Mouse (Mus musculus) CD4-positive, CD25-positive, alpha-beta regulatory T cell, adult 2 months (primary cell): ENCODE data around the gene Csnk2a1.

Experiments
- DNase-seq: peaks from one replicate; pipeline ENCODE4 v3.0.0-alpha.2; 2012; ENCODE audit warnings: low read depth, low spot score

The Csnk2a1 gene

GRCm38 (mm10) chr2:152324842-152325241 lies 98.2 kb downstream of the Csnk2a1 start:
- DNase-seq = no peak

- no peak for DNase-seq
Observed at GRCm38 (mm10) chr2:152326157-152326556, 99.5 kb downstream of the Csnk2a1 start.

GRCm38 (mm10) chr2:152326654-152327053 lies 100.0 kb downstream of the Csnk2a1 start:
- no peak for DNase-seq

DNA sequence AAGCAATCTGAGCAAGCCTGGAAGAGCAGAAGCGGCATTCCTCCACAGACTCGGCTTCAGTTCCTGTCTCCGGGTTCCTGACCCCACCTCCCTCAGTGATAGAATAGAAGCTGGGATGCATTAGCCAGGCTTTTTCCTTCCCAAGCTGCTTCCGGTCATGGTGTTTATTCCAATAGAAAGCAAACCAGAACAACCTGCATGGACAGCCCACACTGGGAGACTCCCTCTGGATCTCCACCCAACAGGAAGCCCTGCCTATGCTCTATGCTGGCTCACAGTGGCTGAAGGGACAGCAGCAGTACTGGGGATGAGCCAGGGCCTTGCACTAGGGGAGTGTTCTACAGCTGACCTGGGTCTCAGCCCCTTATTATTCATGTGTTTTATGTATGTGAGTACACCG lies 101.3 kb downstream of the Csnk2a1 start:
- no peak for DNase-seq

- DNase-seq = no peak
Observed at GRCm38 (mm10) chr2:152330858-152331423, 104.3 kb downstream of the Csnk2a1 start.
